Mouse (Mus musculus): ENCODE measurements around the gene Grin3b. TPM values are rescaled to one million over a fixed set of nuclear protein-coding genes. Genes with fewer than 3 reads are reported as not detected.

Grin3b gene
- under 1 TPM in 1 of 2 experiments, not detected in 1; 0.58 TPM for polyA plus RNA-seq (2017; shearing (Covaris generic))

DNA sequence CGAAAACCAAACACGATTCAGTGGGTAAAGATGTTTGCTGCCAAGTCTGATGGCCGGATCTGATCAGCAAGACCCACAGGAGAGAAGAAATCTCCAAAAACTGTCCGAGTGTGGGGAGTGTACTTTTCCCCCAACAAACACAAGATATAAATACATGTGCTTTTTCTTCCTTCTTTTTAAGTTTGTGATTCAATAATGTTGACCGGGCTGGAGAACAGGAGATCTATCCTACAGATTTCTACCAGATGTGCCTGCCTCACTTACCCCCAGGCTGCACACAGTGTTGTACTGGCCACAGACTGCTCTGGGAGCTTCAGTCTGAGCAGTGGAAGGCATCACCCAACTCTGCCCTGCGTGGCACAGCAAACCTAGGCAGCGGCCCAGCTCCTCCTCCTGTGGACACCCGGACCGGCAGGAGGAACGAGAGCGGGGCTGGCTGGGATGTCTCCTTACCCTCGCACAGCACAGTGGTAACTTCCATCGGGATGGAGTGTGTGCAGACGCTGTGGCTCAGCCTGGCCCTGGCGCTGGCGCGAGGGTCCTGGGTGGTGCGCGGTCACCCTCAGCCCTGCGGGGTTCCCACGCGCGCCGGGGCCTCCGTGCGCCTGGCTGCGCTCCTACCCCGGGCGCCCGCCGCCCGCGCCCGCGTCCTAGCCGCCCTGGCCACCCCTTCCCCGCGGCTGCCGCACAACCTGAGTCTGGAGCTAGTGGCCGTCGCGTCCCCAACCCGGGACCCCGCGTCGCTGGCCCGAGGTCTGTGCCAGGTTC is at the start of gene Grin3b:
Gene Grin3b, plus strand, starts transcription at position 301 of the 768 bp plus-strand sequence.
- ATAC-seq = no peak

DNA sequence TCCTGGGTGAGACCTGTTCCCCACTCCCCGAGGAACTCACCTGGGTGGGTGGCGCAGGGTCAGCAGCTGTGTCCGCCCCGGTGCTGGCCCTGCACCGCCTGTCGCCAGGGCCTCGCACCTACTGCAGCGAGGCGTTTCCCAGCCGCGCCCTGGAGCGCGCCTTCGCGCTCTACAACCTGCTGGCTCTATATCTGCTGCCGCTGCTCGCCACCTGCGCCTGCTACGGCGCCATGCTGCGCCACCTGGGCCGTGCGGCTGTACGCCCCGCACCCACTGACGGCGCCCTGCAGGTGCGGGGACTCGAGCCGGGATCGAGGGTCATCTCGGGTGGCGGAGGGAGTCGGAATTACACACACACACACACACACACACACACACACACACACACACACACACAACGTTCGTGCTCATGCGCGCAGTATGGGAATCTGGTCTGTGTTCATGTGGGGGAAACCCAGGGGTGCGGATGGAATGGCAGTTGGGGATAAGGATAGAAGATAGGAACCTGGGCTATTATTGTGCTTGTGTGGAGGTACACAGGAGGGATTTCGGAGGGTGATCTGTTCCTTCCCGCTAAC is 49.5 kb upstream of the Grin3b start, which contains the start of gene R3hdm4:
Gene R3hdm4, minus strand, starts transcription at position 251 of the 578 bp plus-strand sequence.
- no peak for ATAC-seq

DNA sequence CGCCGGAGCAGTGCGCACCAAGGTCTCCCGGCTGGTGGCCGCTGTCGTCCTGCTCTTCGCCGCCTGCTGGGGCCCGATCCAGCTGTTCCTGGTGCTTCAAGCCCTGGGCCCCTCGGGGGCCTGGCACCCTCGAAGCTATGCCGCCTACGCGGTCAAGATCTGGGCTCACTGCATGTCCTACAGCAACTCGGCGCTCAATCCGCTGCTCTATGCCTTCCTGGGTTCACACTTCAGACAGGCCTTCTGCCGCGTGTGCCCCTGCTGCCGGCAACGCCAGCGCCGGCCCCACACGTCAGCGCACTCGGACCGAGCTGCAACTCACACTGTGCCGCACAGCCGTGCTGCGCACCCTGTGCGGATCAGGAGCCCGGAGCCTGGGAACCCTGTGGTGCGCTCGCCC is 48.9 kb upstream of the Grin3b start:
- ATAC-seq = no peak

DNA sequence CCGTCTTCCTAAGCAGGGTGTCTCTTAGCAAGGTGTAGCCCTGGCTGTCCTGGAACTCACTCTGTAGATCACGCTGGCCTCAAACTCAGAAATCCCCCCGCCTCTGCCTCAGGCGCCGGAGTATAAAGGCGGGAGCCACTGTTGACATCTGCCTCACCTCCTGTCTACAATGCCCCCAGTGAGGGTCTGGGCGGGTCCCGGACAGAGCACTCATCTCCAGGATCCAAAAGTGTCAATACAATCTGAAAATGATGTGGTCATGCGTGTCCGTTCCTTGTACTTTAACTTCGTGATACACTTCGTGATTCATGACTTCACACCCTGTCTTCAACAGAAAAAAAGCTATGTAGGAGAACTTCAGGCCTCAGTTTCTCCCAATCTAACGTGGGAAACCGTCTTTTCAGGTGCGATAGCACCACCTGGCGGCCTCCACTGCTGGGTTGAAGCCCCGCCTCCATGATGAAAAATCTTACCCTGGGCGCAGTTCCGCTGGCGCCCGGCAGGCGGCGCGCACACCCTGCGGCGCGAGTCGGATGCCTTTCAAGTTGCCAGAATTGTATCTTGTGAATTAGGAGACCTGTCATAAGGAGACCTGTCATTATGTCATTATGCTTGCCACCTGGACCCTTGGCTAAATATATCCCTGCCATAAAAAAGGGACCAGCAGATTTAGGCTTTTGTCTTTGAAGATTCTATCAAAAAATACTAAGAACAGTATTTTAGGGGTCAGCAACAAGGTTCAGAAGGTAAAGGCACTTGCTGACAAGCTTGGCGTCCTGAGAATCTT is 45.3 kb upstream of the Grin3b start:
- ATAC-seq = peak; percentile 44

DNA sequence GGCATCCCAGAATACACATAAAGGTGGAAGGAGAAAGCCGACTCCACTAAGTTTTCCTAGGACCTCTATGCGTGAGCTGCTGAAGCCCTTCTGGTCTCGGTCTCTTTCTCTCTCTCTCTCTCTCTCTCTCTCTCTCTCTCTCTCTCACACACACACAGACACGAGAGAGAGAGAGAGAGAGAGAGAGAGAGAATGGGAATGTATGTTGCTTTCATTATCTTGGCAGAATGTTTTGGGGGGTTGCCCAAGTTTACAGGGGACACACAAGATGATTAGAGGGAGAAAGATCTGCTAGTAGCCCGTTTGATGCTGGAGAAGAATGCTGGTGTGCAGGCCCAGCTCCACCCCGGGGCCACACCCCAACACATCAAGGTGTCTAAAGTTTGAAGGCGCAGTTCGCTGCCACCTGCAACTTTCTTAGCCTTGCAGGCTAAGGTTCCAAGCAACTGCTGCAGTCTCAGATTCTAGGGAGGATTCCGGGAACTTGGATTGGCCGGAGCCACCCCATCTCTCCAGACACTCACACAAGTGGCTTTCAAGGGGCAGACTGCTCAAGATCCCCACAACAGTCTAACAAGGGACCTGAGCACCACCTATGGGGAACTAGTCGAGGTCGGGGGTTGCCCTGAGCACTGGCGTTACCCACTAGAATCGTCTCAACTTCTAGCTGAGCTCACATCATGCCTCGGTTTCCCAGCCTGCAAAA is 44.6 kb upstream of the Grin3b start:
- peak; percentile 8 for ATAC-seq

DNA sequence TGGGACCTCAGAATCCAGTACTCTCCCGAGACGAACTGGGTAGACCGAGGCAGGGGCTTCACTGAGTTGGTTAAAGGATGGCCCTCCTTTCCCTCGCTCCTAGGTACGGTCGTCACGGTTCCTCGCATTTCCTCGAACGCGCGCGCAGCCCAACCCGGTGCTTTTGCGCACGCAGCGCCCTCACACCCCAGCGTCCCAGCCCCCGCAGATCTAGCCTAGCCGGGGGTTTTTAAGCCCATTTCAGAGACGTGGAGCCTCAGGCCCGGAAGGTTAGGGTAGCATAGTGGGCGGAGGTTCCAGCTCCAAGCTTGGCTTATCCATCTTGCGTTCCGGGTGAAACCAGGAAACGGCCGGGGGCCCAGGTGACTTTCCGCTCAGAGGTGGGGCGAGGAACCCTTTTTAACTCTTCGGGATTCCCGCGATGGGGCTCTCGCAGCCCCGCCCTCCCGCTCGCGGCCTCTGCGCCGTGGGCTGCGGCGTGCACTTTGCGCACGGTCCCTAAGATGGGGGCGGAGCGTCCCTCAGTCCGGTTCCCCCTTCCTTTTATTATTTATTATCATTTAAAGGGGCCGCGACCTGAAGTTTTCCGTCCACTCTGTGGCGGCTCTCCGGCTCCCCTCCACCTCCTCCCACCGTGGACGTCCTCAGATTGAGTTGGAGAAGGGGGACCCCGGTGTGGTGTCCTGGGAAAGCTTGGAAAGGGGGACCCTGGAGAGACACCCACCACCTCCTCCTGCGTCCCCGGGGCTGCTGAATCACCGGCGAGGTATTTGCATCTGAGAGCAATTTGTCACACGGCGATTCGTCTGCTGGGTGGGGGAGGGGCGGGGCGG is 43.8 kb upstream of the Grin3b start, which contains the start of gene Arid3a:
Gene Arid3a, plus strand, starts transcription at position 553 of the 833 bp plus-strand sequence.
- ATAC-seq = peak; percentile 73

DNA sequence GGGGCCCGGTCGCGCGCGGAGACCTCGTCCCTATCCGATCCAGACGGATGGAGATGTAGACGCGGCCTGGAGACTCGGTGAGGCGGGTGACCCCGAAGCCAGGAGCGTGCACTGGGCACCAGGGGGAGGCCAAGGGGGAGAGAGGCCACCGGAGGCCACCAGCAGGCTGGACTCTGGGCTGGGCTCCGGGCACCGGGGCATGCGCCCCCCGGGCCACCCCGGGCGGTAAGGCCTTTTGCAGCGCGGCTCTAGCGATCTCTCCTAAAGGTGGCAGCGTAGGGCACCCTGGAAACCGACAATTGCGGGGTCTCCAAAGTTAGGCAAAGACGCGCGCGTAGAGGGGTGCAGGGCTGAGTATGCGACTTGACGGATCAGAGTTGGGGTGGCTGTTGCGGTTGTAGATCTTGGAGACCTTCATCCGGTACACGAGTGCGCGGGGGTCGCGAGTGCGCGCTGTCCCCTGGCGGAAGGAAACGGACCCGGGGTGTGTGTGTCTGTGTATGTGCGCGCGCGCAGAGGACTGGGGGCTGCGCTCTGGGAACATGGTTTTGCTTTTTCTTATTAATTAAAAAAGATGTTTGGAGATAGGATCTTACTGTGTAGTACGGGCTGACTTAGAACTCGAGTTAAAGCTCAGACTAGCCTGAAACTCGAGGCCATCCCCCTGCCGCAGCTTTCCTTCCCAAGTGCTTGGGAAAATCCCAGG is 43.0 kb upstream of the Grin3b start:
- peak; percentile 26 for ATAC-seq

DNA sequence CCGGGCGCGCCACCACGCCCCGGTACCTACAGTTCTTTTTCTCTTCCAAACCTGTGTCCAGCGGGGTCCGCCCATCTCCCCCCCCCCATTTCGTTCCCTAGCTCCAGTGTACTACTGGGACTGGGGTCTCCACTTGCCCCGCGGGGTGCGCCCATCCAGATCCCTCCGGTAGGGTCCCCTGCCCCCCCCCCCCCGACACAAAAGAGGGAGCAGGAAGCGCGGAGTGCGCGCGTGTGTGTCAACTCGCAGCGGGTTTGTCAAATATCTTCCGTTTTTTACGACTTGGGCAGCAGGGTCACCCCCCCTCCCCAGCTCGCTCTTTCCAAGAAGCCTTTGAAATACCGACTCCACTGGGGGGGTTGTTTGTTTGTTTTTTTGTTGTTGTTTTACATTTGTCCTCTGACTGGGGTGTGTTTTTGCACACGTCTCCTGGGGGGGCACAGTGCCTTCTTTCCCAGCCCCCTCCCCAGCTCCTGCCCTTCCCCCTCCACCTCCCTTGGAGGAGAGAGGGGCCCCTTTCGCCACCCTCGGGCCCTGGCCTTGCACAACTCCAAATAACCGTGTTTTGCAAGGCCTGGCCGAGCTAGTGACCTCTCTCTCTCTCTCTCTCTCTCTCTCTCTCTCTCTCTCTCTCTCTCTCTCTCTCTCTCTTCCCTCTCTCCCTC is 42.4 kb upstream of the Grin3b start:
- no peak for ATAC-seq

DNA sequence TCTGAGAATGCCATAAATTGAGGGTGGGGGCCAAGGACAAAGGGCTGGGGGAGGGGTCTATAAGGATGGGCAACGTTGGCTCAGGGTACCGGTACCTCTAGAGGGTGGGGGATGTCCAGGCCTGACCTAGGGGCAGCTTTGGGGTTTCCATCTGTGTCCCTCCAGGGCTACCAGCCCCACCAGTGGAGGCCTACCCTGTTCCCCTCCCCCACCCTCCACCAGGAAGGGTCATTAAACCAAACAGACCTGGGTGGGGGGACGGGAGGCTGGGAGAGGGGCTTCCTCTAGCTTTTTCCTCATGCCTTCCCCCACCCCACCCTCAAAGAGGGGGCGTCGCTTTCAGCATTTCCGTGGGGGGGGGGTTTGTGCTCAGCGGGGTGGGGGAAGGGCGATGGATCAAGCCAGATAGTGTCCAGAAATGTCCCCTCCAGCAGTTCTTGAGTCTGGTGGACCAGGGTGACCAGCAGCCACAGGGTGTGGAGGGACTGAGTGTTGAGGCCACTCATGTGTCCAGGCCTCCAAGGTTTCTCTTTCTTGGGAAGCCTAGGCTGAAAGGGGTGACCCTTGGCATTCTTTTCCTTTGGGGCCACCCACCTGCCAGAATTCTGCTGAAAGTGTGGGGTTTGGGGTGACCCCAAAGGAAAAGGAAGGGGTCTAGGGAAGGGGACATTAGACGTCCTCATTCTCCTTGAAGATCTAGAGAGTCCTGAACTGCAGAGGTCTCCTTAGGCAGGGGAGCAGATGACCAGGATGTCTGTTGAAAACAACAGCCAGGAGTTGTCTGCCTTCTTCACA is 41.4 kb upstream of the Grin3b start:
- no peak for ATAC-seq

DNA sequence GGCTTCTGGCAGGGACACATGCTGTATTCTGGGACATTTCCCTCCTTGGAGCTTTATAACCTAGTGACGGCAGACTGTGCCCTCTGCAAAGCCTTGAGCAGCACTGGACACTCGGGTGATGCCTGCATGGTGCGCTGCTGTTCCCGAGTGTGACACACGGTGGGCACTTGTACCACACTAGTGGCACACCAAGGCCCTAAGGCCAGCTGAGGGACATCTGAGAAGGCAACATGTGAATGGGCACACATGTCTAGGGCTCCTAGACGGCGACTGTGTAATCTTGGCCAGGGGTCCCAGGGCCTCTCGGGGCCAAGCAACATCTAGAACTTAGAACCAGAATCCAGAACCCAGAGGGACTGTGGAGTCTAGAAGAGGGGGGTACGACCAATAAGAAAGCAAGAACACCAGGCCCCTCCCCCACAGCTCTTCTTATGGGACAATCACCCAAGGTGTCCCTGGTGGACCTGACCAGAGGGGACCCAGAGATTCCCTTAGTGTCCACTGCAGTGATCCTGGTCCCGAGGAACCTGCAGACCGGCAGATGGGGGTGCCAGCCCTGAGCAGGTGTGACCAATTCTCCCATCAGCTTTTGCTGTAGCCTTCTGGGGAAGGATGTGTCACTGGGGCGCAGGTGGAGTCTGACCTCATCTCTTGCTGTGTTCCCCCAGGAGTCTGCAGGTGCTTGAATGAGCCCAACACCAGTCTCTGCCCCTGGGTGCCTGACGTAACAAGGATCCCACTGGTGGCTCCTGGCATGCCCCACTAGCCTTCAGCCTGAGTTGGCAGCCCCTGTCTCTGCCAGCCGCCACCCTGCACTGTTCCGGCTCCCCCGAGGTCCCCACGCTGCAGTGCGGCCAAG is 40.3 kb upstream of the Grin3b start:
- ATAC-seq = no peak

DNA sequence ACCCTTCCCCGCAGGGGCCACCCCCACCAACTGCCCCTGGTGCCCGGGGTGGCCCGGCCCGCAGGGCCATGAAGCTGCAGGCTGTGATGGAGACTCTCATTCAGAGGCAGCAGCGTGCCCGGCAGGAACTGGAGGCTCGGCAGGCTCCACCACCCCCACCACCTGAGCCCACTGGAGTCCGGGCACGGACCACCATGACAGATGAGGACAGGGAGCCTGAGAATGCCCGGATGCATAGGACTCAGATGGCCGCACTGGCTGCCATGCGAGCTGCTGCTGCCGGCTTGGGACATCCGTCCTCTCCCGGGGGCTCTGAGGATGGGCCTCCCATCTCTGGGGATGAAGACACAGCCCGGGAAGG is 39.7 kb upstream of the Grin3b start:
- ATAC-seq = no peak

DNA sequence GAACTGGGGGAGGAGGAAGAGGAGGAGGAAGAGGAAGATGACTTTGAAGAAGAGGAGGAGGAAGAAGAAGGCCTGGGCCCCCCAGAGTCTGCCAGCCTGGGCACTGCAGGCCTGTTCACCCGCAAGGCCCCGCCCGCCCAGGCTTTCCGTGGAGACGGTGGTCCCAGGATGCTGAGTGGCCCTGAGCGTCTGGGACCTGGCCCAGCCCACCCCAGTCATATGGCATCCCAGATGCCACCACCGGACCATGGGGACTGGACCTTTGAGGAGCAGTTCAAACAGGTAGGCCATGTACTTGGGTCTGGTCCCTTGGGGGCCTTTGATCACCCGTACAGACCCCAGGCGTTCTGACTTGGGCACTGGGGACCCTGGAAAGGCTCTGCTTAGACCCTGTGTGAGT is 38.7 kb upstream of the Grin3b start:
- ATAC-seq = no peak

DNA sequence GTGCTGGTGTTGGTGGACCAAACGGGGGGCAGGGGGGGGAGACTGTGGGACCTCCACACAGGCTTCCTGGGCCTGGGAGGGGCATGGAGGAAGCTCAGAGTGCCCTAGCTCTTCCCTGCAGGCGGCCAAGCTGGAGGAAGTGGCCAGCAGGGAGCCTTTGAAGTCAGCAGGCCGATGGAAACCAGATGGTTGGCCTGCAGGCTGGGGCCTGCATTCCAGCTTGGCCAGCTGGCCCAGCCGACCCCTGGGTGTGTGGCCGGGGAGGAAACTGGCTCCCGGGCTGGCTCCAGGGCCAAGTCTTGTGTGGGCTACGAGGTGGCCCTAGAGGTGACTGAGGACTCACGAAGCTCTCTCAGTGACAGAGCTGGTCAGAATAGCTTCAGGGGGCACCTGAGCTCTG is 37.8 kb upstream of the Grin3b start:
- ATAC-seq = no peak

DNA sequence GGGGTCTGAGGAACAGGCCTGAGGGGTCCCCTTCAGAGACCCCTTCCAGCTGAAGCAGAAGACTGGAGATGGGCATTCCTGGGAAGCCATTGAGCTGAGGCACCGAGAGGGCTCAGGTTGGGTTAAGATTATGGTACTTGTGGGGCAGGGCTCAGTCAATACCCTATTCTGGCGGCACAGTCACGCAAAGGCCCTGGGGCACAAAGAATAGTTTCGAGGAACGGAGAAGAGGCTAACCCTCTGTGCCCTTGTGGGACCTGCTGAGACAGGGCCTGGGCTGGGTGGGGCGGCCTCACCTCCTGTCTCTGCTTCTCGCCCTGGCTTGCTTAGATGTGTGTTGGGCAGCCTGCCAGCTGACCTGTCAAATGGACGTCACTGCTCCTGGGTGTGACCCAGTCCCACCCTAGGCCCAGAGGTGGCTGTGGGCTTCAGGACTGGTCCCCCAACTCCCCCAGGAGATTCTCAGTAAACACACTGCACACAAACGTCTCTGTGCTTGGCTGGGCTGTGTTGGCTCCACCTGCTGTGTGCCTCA is 37.3 kb upstream of the Grin3b start:
- ATAC-seq = no peak

DNA sequence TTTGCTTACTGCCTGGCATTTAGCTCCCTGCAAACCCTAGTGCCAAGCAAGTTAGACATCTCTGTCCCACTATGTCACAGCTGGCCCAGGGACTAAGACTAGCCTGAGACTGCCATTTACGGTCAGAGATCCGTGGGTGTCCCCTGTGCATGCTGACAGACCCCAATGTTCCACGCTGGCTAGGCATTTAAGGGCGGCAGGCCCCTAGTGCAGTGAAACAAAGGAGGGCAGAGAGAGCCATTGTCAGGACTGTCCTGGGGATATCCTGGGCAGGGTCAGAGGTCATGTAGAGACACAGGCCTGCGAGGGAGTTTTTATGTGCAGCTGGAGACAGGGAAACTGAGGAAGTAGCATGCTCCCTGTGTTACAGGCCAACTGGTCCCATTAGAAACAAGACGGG is 36.7 kb upstream of the Grin3b start:
- no peak for ATAC-seq

DNA sequence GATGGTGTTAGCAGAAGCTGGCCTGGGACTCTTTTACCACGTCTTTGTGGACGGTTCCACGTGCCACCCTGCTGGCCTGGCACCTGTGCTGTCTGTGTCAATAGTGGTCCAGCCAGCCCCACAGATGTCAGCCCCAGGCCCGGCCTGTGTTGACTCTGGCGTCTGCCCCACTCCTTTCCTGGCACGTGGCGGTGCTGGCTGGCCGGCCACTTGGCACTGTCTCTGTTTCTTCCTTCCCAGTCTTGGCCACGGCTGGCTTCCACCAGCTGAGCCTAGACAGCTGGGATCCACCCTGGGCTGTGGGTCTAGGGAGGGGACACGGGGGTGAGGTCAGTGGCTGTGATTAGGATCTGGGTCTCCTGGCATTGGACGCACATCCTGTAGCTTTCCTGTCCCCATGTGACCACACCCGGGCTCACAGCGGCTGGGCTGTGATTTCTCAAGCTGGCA is 36.2 kb upstream of the Grin3b start:
- ATAC-seq = no peak

DNA sequence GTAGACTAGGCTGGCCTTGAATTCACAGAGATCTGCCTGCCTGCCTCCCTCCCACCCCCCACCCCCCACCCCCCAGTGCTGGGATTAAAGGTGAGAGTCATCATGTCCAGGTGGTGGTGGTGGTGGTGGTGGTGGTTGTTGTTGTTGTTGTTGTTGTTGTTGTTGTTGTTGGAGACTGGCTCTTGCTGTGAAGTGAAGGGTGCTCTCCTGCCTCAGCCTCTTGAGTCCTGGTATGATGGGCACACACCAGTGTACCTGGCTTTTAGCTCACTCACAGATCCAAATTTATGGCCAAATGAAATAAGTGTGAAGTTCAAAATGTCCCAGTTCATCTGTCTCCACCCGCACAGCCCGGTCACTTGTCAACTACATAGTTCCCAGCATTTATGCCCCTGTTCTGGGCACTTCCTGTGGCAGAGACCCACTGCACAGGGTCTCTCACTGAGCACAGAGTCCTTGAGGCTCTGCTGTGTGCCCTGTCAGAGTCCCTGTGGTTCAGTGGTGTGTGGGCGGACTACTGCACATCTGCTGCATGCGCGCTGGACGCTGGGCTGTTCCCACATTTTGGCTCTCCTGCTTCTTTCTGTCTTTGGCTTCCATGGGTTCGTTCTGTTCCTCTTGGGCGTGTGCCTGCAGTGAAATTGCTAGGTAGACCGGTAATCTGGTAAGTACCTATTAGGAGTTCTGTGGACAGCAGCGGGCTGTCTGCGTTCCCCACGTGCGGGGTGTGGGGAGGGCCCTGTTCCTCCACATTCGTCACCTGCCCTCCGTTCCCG is 35.5 kb upstream of the Grin3b start:
- ATAC-seq = no peak
